Mouse (Mus musculus): ENCODE results near the gene Ptgs1. TPM values are rescaled to one million over a fixed set of nuclear protein-coding genes. Genes with fewer than 3 reads are reported as not detected.

The Ptgs1 gene
- polyA plus RNA-seq, 1 experiment: 24.7 TPM

DNA sequence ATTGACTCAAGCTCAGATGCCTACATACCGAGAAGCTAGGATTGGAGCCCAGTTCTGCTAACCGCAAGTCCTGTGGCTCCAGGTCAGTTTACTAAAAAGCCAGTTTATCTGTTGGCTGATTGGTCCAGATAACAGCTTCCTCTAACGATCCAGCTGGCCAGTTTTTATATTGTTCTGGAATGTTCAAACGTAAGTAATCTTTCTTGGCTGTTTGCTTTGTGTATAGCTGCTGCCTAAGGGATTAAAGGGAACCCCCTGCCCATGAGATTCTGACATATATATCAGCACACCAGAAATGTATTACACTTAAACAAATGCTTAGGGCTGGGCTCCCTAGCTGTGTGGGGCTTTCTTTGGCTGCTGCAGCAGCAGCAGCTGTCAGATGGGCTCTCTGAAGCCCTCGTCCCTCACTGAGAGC is 13.7 kb downstream of the Ptgs1 start:
- TF ChIP-seq POLR2A (IDR thresholded peaks at IDR 0.05; ENCODE audit: low read depth, low read length): no peak
- no peak for TF ChIP-seq CTCF (IDR thresholded peaks at IDR 0.05; ENCODE audit: extremely low read depth, insufficient read length, insufficient replicate concordance, low read depth, low read length)
- WGBS: 26% methylated on average over 5 of the region's 5 CpGs
- H3K27ac ChIP-seq (ENCODE audit: insufficient read depth, low read depth, low read length): peak overlapping the region; percentile 45
- H3K36me3 ChIP-seq (ENCODE audit: control insufficient read depth, insufficient read depth, low read length): no peaks in the 10 kb centered on the region; the same call in 1 of the 2 replicates
- no peak overlapping the region for H3K4me3 ChIP-seq (ENCODE audit: low read depth, low read length)
- H3K4me1 ChIP-seq (ENCODE audit: control insufficient read depth, insufficient read depth, insufficient read length, low read length): peaks cover 2% of the 10 kb centered on the region; the same call in 1 of the 2 replicates
- no peaks in the 10 kb centered on the region for H3K27me3 ChIP-seq (ENCODE audit: control insufficient read depth, insufficient read depth, low read length)

DNA sequence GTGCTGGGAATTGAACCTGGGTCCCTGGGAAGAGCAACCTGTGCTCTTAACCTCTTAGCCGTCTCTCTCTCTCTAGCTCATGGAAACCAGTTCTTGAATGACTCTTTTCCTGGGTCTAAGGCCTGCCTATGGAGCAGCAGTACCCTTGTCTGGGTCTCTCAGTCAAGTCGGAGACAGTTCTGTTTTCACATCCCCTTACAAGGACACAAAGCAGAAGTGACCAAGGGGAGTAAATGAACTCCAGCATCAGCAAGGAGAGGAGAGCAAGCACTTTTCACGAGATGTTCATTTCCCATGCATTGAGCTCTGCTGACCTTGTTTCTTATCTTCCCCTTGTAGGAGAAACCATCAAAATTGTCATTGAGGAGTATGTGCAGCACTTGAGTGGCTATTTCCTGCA is 14.5 kb downstream of the Ptgs1 start:
- TF ChIP-seq POLR2A (IDR thresholded peaks at IDR 0.05; ENCODE audit: low read depth, low read length): no peak
- TF ChIP-seq CTCF (IDR thresholded peaks at IDR 0.05; ENCODE audit: extremely low read depth, insufficient read length, insufficient replicate concordance, low read depth, low read length): no peak
- no peak overlapping the region for H3K27ac ChIP-seq (ENCODE audit: insufficient read depth, low read depth, low read length)
- 73% methylated on average over 3 of the region's 3 CpGs for WGBS
- peaks cover 2% of the 10 kb centered on the region; the same call in 1 of the 2 replicates for H3K4me1 ChIP-seq (ENCODE audit: control insufficient read depth, insufficient read depth, insufficient read length, low read length)
- no peaks in the 10 kb centered on the region; the same call in 1 of the 2 replicates for H3K36me3 ChIP-seq (ENCODE audit: control insufficient read depth, insufficient read depth, low read length)
- H3K4me3 ChIP-seq (ENCODE audit: low read depth, low read length): no peak overlapping the region
- H3K27me3 ChIP-seq (ENCODE audit: control insufficient read depth, insufficient read depth, low read length): no peaks in the 10 kb centered on the region

DNA sequence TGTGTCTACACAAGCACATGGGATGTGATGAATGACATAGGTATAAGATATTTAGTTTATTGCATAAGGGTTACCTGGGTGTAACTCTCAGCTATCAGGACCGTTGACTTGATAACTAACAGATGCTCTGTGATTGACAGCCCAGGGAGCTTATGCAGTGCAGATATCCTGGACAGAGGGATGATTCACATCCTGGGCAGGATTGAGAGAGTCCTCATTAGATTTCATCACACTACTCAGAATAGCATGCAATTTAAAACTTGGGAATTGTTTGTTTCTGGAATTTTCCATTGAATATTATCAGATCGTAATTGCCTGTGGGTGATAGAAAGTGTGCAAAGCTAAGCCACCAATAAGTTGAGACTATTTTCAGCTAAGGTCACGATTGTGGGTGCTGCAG is 17.7 kb downstream of the Ptgs1 start:
- Histone ChIP-seq H3K27me3 (ENCODE audit: control insufficient read depth, insufficient read depth, low read length) (no peaks in the 10 kb centered on the region), H3K4me1 (ENCODE audit: control insufficient read depth, insufficient read depth, insufficient read length, low read length) (peaks cover 2% of the 10 kb centered on the region; the same call in 1 of the 2 replicates), H3K36me3 (ENCODE audit: control insufficient read depth, insufficient read depth, low read length) (peaks cover 3% of the 10 kb centered on the region; the same call in 1 of the 2 replicates), H3K27ac (ENCODE audit: insufficient read depth, low read depth, low read length) (no peak overlapping the region), H3K4me3 (ENCODE audit: low read depth, low read length) (no peak overlapping the region)
- no peak for TF ChIP-seq CTCF (IDR thresholded peaks at IDR 0.05; ENCODE audit: extremely low read depth, insufficient read length, insufficient replicate concordance, low read depth, low read length)
- TF ChIP-seq POLR2A (IDR thresholded peaks at IDR 0.05; ENCODE audit: low read depth, low read length): no peak
- WGBS: 53% methylated on average over 3 of the region's 3 CpGs

DNA sequence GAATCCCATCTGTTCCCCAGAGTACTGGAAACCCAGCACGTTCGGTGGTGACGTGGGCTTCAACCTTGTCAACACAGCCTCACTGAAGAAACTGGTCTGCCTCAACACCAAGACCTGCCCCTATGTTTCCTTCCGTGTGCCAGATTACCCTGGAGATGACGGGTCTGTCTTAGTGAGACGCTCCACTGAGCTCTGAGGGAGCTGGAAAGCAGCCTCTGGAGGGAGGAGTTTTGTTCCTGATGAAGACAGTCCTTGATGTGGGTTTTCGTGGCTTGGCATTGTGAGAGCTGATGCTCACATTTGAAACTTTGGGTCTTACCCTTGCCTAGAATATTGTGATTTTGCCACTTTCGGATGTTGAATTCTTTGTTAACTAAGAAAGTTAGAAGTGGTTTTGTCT is 20.9 kb downstream of the Ptgs1 start:
- TF ChIP-seq CTCF (IDR thresholded peaks at IDR 0.05; ENCODE audit: extremely low read depth, insufficient read length, insufficient replicate concordance, low read depth, low read length) (no peak), POLR2A (IDR thresholded peaks at IDR 0.05; ENCODE audit: low read depth, low read length) (no peak)
- 77% methylated on average over 8 of the region's 8 CpGs for WGBS
- no peaks in the 10 kb centered on the region for H3K4me1 ChIP-seq (ENCODE audit: control insufficient read depth, insufficient read depth, insufficient read length, low read length)
- H3K27ac ChIP-seq (ENCODE audit: insufficient read depth, low read depth, low read length): no peak overlapping the region
- no peaks in the 10 kb centered on the region for H3K27me3 ChIP-seq (ENCODE audit: control insufficient read depth, insufficient read depth, low read length)
- no peak overlapping the region for H3K4me3 ChIP-seq (ENCODE audit: low read depth, low read length)
- peaks cover 3% of the 10 kb centered on the region; the same call in 1 of the 2 replicates for H3K36me3 ChIP-seq (ENCODE audit: control insufficient read depth, insufficient read depth, low read length)

DNA sequence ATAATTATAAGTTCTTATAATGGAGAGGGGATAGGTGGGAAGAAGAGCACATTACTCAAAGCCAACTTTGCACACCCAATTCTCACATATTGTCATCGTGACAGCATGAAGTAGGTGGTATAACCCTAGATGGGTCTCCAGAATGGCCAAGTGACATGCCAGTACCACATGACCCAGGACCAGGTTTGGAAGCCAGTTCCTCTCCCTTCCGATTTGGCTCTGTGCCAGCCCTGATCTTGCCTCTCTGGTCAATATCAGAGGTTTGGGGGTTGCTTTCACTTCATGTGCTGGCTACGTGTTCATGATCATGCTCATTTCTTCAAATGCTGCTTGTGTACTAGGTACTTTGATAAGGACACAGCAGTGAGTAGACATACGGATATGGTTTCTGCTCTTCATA is 22.3 kb downstream of the Ptgs1 start:
- H3K4me1 ChIP-seq (ENCODE audit: control insufficient read depth, insufficient read depth, insufficient read length, low read length): no peaks in the 10 kb centered on the region
- 83% methylated on average over 4 of the region's 4 CpGs for WGBS
- no peak for TF ChIP-seq CTCF (IDR thresholded peaks at IDR 0.05; ENCODE audit: extremely low read depth, insufficient read length, insufficient replicate concordance, low read depth, low read length)
- TF ChIP-seq POLR2A (IDR thresholded peaks at IDR 0.05; ENCODE audit: low read depth, low read length): no peak
- no peak overlapping the region for H3K27ac ChIP-seq (ENCODE audit: insufficient read depth, low read depth, low read length)
- H3K36me3 ChIP-seq (ENCODE audit: control insufficient read depth, insufficient read depth, low read length): peaks cover 3% of the 10 kb centered on the region; the same call in 1 of the 2 replicates
- no peaks in the 10 kb centered on the region for H3K27me3 ChIP-seq (ENCODE audit: control insufficient read depth, insufficient read depth, low read length)
- H3K4me3 ChIP-seq (ENCODE audit: low read depth, low read length): no peak overlapping the region

DNA sequence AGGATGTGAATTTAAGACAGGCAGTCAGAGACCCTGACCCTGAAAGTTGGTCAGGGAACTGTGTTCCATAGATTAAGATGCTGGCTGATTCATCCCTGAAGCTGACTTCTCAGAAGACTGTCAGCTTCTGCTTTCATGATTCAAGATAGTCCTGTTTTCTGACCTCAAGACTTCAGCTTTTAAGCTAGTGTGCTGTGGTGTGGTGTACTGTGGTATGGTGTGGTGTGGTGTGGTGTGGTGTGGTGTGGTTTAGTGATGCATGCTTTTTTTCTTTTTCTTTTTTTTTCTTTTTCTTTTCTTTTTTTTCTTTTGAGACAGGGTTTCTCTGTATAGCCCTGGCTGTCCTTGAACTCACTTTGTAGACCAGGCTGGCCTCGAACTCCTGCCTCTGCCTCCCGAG is 24.2 kb downstream of the Ptgs1 start:
- TF ChIP-seq CTCF (IDR thresholded peaks at IDR 0.05; ENCODE audit: extremely low read depth, insufficient read length, insufficient replicate concordance, low read depth, low read length): no peak
- no peak for TF ChIP-seq POLR2A (IDR thresholded peaks at IDR 0.05; ENCODE audit: low read depth, low read length)
- no peak overlapping the region for H3K4me3 ChIP-seq (ENCODE audit: low read depth, low read length)

DNA sequence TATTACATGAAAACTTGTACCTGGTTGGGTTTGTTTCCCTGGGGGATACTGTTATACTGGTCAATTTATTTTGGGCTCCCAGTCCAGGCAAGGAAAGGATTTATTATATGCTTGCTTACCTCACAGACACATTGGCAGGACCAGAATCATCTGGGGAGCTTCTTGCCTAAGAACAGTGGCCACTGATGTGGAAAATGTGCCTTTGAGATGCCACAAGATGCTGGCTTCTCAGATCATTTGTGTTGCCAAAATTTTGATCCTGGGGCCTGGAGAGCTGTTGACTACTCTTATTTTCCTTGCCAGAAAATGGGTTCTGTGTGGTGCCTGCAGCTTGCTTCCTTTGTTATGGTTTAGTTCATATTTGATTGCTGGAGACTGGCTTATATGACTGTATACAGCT is 26.7 kb downstream of the Ptgs1 start:
- no peak for TF ChIP-seq POLR2A (IDR thresholded peaks at IDR 0.05; ENCODE audit: low read depth, low read length)
- TF ChIP-seq CTCF (IDR thresholded peaks at IDR 0.05; ENCODE audit: extremely low read depth, insufficient read length, insufficient replicate concordance, low read depth, low read length): no peak
- Histone ChIP-seq H3K4me3 (ENCODE audit: low read depth, low read length) (no peak overlapping the region), H3K4me1 (ENCODE audit: control insufficient read depth, insufficient read depth, insufficient read length, low read length) (no peaks in the 10 kb centered on the region), H3K36me3 (ENCODE audit: control insufficient read depth, insufficient read depth, low read length) (no peaks in the 10 kb centered on the region), H3K27ac (ENCODE audit: insufficient read depth, low read depth, low read length) (no peak overlapping the region), H3K27me3 (ENCODE audit: control insufficient read depth, insufficient read depth, low read length) (no peaks in the 10 kb centered on the region)

More for the DNA sequence above, 24.2 kb downstream of the Ptgs1 start:
- Histone ChIP-seq H3K4me1 (ENCODE audit: control insufficient read depth, insufficient read depth, insufficient read length, low read length) (no peaks in the 10 kb centered on the region), H3K27me3 (ENCODE audit: control insufficient read depth, insufficient read depth, low read length) (no peaks in the 10 kb centered on the region), H3K36me3 (ENCODE audit: control insufficient read depth, insufficient read depth, low read length) (peaks cover 3% of the 10 kb centered on the region; the same call in 1 of the 2 replicates), H3K27ac (ENCODE audit: insufficient read depth, low read depth, low read length) (no peak overlapping the region)
- 78% methylated on average over 2 of the region's 2 CpGs for WGBS

Data from small intestine, adult 2 months (tissue).